Comparison of ENCODE assay signal across 8 mouse cellular contexts in genomic region chr4:98003323-98004107, GRCm38 (mm10).
DNase-seq lines count a peak whose midpoint lies in the region; ATAC-seq and TF ChIP-seq lines count a peak whose summit lies in the region.

No protein-coding gene starts in this region.

- DNase-seq in brain, embryonic 14.5 days (ENCODE audit: low read depth): peak; percentile 89
- peak; percentile 69 for DNase-seq in embryonic facial prominence, embryonic 14.5 days (ENCODE audit: low spot score)
- DNase-seq in heart, postnatal 4 days: peak; percentile 35
- DNase-seq in limb, embryonic 11.5 days (ENCODE audit: low spot score): peak; percentile 46
- DNase-seq in spleen, postnatal 36 days (ENCODE audit: low spot score in 2 of 2): no peak
- no peak for DNase-seq in spleen, postnatal 4 days (ENCODE audit: low spot score in 2 of 2)
- DNase-seq in left cerebral cortex, adult 11 months (ENCODE audit: low spot score): no peak

- peak; percentile 85 for ATAC-seq in embryonic facial prominence, embryonic 14.5 days (ENCODE audit: low read depth)
- ATAC-seq in limb, embryonic 11.5 days (ENCODE audit: insufficient number of reproducible peaks, low FRiP score, low TSS enrichment, low read depth): peak; percentile 67; the same call in 1 of the 2 replicates
- peak; percentile 80 for ATAC-seq in midbrain, embryonic 15.5 days (replicated peaks)

- H3K9me3 ChIP-seq in embryonic facial prominence, embryonic 14.5 days (ENCODE audit: control insufficient read depth, low read length): no peaks in the 10 kb centered on the region
- no peaks in the 10 kb centered on the region for H3K9me3 ChIP-seq in limb, embryonic 11.5 days (ENCODE audit: control insufficient read depth, low read length)
- no peaks in the 10 kb centered on the region for H3K9me3 ChIP-seq in midbrain, embryonic 15.5 days

- 23% methylated on average over 12 of the region's 12 CpGs for WGBS in embryonic facial prominence, embryonic 14.5 days
- 16% methylated on average over 12 of the region's 12 CpGs for WGBS in limb, embryonic 11.5 days
- 14% methylated on average over 12 of the region's 12 CpGs for WGBS in midbrain, embryonic 15.5 days

- TF ChIP-seq POLR2A in brain, embryonic 14.5 days (IDR thresholded peaks at IDR 0.05; ENCODE audit: borderline replicate concordance, extremely low read depth, insufficient read depth, insufficient read length, poor library complexity, severe bottlenecking): no peak

- H3K9ac ChIP-seq in embryonic facial prominence, embryonic 14.5 days (ENCODE audit: low read depth, low read length): peak overlapping the region; percentile 45; the same call in 1 of the 2 replicates
- peak overlapping the region; percentile 5; the same call in 1 of the 2 replicates for H3K9ac ChIP-seq in limb, embryonic 11.5 days (ENCODE audit: low read length)
- H3K9ac ChIP-seq in midbrain, embryonic 15.5 days: no peak overlapping the region

- H3K36me3 ChIP-seq in embryonic facial prominence, embryonic 14.5 days (ENCODE audit: control insufficient read depth, insufficient read depth, low read length): peaks cover 11% of the 10 kb centered on the region
- H3K36me3 ChIP-seq in limb, embryonic 11.5 days (ENCODE audit: control insufficient read depth, insufficient read depth, low read length): no peaks in the 10 kb centered on the region
- H3K36me3 ChIP-seq in midbrain, embryonic 15.5 days (replicated peaks): no peaks in the 10 kb centered on the region

- H3K27ac ChIP-seq in embryonic facial prominence, embryonic 14.5 days (replicated peaks; ENCODE audit: low read depth, low read length): peak overlapping the region; percentile 90
- peak overlapping the region; percentile 44 for H3K27ac ChIP-seq in limb, embryonic 11.5 days (replicated peaks; ENCODE audit: low read depth, low read length)
- peak overlapping the region; percentile 66 for H3K27ac ChIP-seq in midbrain, embryonic 15.5 days

- H3K4me2 ChIP-seq in embryonic facial prominence, embryonic 14.5 days (ENCODE audit: low read depth, low read length): peak overlapping the region; percentile 24
- no peak overlapping the region; the same call in 1 of the 2 replicates for H3K4me2 ChIP-seq in limb, embryonic 11.5 days (ENCODE audit: low read depth, severe bottlenecking)
- no peak overlapping the region for H3K4me2 ChIP-seq in midbrain, embryonic 15.5 days

- H3K4me3 ChIP-seq in embryonic facial prominence, embryonic 14.5 days (ENCODE audit: low read depth, low read length): no peak overlapping the region
- H3K4me3 ChIP-seq in limb, embryonic 11.5 days (ENCODE audit: low read depth, low read length): no peak overlapping the region
- H3K4me3 ChIP-seq in midbrain, embryonic 15.5 days: no peak overlapping the region

- no peak for TF ChIP-seq CTCF in brain, embryonic 14.5 days (IDR thresholded peaks at IDR 0.05; ENCODE audit: borderline replicate concordance, extremely low read depth, insufficient read depth, insufficient read length)

- no peaks in the 10 kb centered on the region for H3K27me3 ChIP-seq in embryonic facial prominence, embryonic 14.5 days (replicated peaks; ENCODE audit: control insufficient read depth, insufficient read depth, low read length)
- no peaks in the 10 kb centered on the region for H3K27me3 ChIP-seq in limb, embryonic 11.5 days (ENCODE audit: control insufficient read depth, insufficient read depth, low read length)
- no peaks in the 10 kb centered on the region for H3K27me3 ChIP-seq in midbrain, embryonic 15.5 days (replicated peaks)

- H3K4me1 ChIP-seq in embryonic facial prominence, embryonic 14.5 days (ENCODE audit: control insufficient read depth, insufficient read depth, low read length): peaks cover 21% of the 10 kb centered on the region
- H3K4me1 ChIP-seq in limb, embryonic 11.5 days (ENCODE audit: control insufficient read depth, insufficient read depth, low read length): peaks cover 14% of the 10 kb centered on the region
- peaks cover 12% of the 10 kb centered on the region for H3K4me1 ChIP-seq in midbrain, embryonic 15.5 days

Comparison
In these comparisons a context has a peak if more than half of its experiments do, and no peak if none do; other contexts are left out.
1. DNase-seq: peak in brain, embryonic 14.5 days (single experiment), embryonic facial prominence, embryonic 14.5 days (single experiment), heart, postnatal 4 days (single experiment) and limb, embryonic 11.5 days (single experiment); none in spleen, postnatal 36 days (0 of 2), spleen, postnatal 4 days (0 of 2) and left cerebral cortex, adult 11 months (single experiment).
2. Peak in every context shown above with its lines, with median percentiles within 50 percentile points of each other: ATAC-seq and H3K27ac ChIP-seq.